8 mouse cellular contexts compared by ENCODE assay signal in the genomic region with DNA sequence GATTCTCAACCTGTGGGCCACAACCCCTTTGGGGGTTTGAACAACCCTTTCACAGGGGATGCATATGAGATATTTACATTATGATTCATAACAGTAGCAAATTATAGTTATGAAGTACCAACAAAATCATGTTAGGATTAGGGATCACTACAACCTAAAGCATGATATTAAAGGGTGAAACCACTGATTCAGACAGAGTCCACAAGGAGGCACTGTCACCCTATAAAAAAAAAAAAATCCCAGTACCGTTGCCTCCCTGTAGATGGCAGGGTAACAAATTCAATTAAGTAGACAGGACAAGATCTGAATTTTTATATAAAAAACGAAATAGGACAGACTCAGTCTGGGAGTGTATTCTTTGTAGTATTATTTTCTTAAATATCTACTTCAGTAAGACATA. TPM values are rescaled to one million over a fixed set of nuclear protein-coding genes. Genes with fewer than 3 reads are reported as not detected.
DNase-seq lines count a peak whose midpoint lies in the region; ATAC-seq and TF ChIP-seq lines count a peak whose summit lies in the region.

No protein-coding gene starts in this region.

- no peak overlapping the region for H3K4me3 ChIP-seq in heart, embryonic 12.5 days
- no peak overlapping the region for H3K4me3 ChIP-seq in limb, embryonic 14.5 days (replicated peaks; ENCODE audit: low read length)
- H3K4me3 ChIP-seq in neural tube, embryonic 13.5 days: no peak overlapping the region

- no peak for TF ChIP-seq POLR2A in limb, embryonic 14.5 days (IDR thresholded peaks at IDR 0.05; ENCODE audit: borderline replicate concordance, extremely low read depth, insufficient read depth, insufficient read length)

- no peaks in the 10 kb centered on the region; the same call in 1 of the 2 replicates for H3K27me3 ChIP-seq in heart, embryonic 12.5 days (replicated peaks)
- no peaks in the 10 kb centered on the region for H3K27me3 ChIP-seq in limb, embryonic 14.5 days (ENCODE audit: control insufficient read depth, insufficient read depth, low read length)
- H3K27me3 ChIP-seq in neural tube, embryonic 13.5 days: no peaks in the 10 kb centered on the region

- no peak for ATAC-seq in heart, embryonic 12.5 days (ENCODE audit: insufficient number of reproducible peaks, low FRiP score)
- no peak for ATAC-seq in limb, embryonic 14.5 days (ENCODE audit: low FRiP score, low read depth)
- ATAC-seq in neural tube, embryonic 13.5 days (ENCODE audit: low read depth): peak; percentile 73; the same call in 1 of the 2 replicates

- no peaks in the 10 kb centered on the region for H3K9me3 ChIP-seq in heart, embryonic 12.5 days (replicated peaks)
- no peaks in the 10 kb centered on the region for H3K9me3 ChIP-seq in limb, embryonic 14.5 days (ENCODE audit: control insufficient read depth, low read length)
- H3K9me3 ChIP-seq in neural tube, embryonic 13.5 days: no peaks in the 10 kb centered on the region

- H3K4me2 ChIP-seq in heart, embryonic 12.5 days: no peak overlapping the region
- no peak overlapping the region for H3K4me2 ChIP-seq in limb, embryonic 14.5 days (replicated peaks; ENCODE audit: low read depth, low read length, severe bottlenecking)
- no peak overlapping the region for H3K4me2 ChIP-seq in neural tube, embryonic 13.5 days

- no peak overlapping the region for H3K27ac ChIP-seq in heart, embryonic 12.5 days (ENCODE audit: poor library complexity, severe bottlenecking)
- H3K27ac ChIP-seq in limb, embryonic 14.5 days (replicated peaks; ENCODE audit: low read depth, low read length): no peak overlapping the region
- no peak overlapping the region for H3K27ac ChIP-seq in neural tube, embryonic 13.5 days (replicated peaks)

- no peak overlapping the region for H3K9ac ChIP-seq in heart, embryonic 12.5 days
- no peak overlapping the region for H3K9ac ChIP-seq in limb, embryonic 14.5 days (ENCODE audit: low read depth, low read length, severe bottlenecking)
- H3K9ac ChIP-seq in neural tube, embryonic 13.5 days: no peak overlapping the region

- peaks cover 8% of the 10 kb centered on the region for H3K4me1 ChIP-seq in heart, embryonic 12.5 days (replicated peaks)
- H3K4me1 ChIP-seq in limb, embryonic 14.5 days (ENCODE audit: control insufficient read depth, insufficient read depth, low read length): no peaks in the 10 kb centered on the region
- no peaks in the 10 kb centered on the region for H3K4me1 ChIP-seq in neural tube, embryonic 13.5 days (replicated peaks)

- no peaks in the 10 kb centered on the region for H3K36me3 ChIP-seq in heart, embryonic 12.5 days
- H3K36me3 ChIP-seq in limb, embryonic 14.5 days (ENCODE audit: control insufficient read depth, insufficient read depth, low read length): no peaks in the 10 kb centered on the region
- peaks cover 29% of the 10 kb centered on the region for H3K36me3 ChIP-seq in neural tube, embryonic 13.5 days

- 12% methylated on average over 2 of the region's 2 CpGs for WGBS in heart, embryonic 12.5 days
- WGBS in limb, embryonic 14.5 days: 6% methylated on average over 2 of the region's 2 CpGs
- 1% methylated on average over 2 of the region's 2 CpGs for WGBS in neural tube, embryonic 13.5 days

- DNase-seq in heart, adult 8-10 months (ENCODE audit: low spot score): peak; percentile 67
- peak; percentile 45 to 62 for DNase-seq in CD8-positive naive resting alpha-beta T cell, adult 2 months (ENCODE audit: low read depth in 2 of 2, low spot score in 2 of 2)
- DNase-seq in cerebellum, adult 9-11 months: peak; percentile 37
- DNase-seq in heart, postnatal 4 days: peak; percentile 47
- peak; percentile 74 for DNase-seq in limb, embryonic 14.5 days (ENCODE audit: low spot score)
- DNase-seq in right cerebral cortex, postnatal 14 days: no peak

RNA-seq across cellular contexts. Expression of gene Hbp1, which starts 17.2 kb away (rescaled TPM):
- total RNA-seq in heart, adult 8-10 months (2022): 10 to 100 TPM; 59.5 to 74.2 (median 70.5) TPM
- 93.7 and 97.0 TPM in 2 replicates for polyA plus RNA-seq in heart, embryonic 12.5 days (2016; fragmentation: Nextera tagmentation; extraction: Ambion mirVana)
- 10 to 100 TPM; 65.5 to 66.2 TPM for total RNA-seq in heart, postnatal 4 days (2021)
- 102 and 122 TPM in 2 replicates for polyA plus RNA-seq in limb, embryonic 14.5 days (2012; rRNA removed)
- 142 and 157 TPM in 2 replicates for polyA plus RNA-seq in limb, embryonic 14.5 days (2014; fragmentation: Nextera tagmentation; extraction: Ambion mirVana)
- polyA plus RNA-seq in neural tube, embryonic 13.5 days (2015; fragmentation: Nextera tagmentation; extraction: Ambion mirVana): 72.0 and 77.2 TPM in 2 replicates
